Mouse (Mus musculus) MEL (cell line): ENCODE measurements around the gene Bmf.

Experiments
- CTCF ChIP-seq, 3 experiments: IDR thresholded peaks in 2 of 3; conservative IDR thresholded peaks in 1 of 3; 2 replicates each; pipeline ENCODE4 v1.5.1; 2011 to 2012; ENCODE audit warnings: low read length in 3 of 3, low read depth in 2 of 3, mild to moderate bottlenecking in 2 of 3, improper control_type of control experiment in 1 of 3, inconsistent platforms in 1 of 3, mixed read lengths in 1 of 3, moderate library complexity in 1 of 3; ENCODE audit not compliant: control insufficient read depth in 1 of 3, insufficient read depth in 1 of 3, poor library complexity in 1 of 3, severe bottlenecking in 1 of 3
- POLR2A ChIP-seq, 2 experiments: IDR thresholded peaks; 2 replicates each; pipeline ENCODE4 v1.6.1; 2011 to 2012; ENCODE audit warnings: low read length in 2 of 2, mild to moderate bottlenecking in 2 of 2, control low read depth in 1 of 2, improper control_type of control experiment in 1 of 2, low read depth in 1 of 2, moderate library complexity in 1 of 2; ENCODE audit not compliant: control insufficient read depth in 1 of 2, insufficient read depth in 1 of 2, poor library complexity in 1 of 2

- TF ChIP-seq CTCF (IDR thresholded peaks at IDR 0.05 in 2 of 3, conservative IDR thresholded peaks at IDR 0.05 in 1 of 3; ENCODE audit: control insufficient read depth in 1 of 3, insufficient read depth in 1 of 3, low read depth in 2 of 3, low read length in 3 of 3, poor library complexity in 1 of 3, severe bottlenecking in 1 of 3) (no peak), POLR2A (IDR thresholded peaks at IDR 0.05; ENCODE audit: control insufficient read depth in 1 of 2, insufficient read depth in 1 of 2, low read depth in 1 of 2, low read length in 2 of 2, poor library complexity in 1 of 2) (no peak)
These were observed 15.5 kb downstream of the Bmf start for GRCm38 (mm10) chr2:118533969-118534368.
